Mouse (Mus musculus) right cerebral cortex, postnatal 36 days (tissue): ENCODE results near the gene Homer2.

ENCODE experiments used
- DNase-seq, 2 experiments: peaks; one replicate each; pipeline ENCODE4 v3.0.0; 2022; ENCODE audit warnings: low spot score in 2 of 2, mixed read lengths in 1 of 2

The Homer2 gene

GRCm38 (mm10) chr7:81707471-81708140 lies at the start of gene Homer2:
Gene Homer2 (minus strand): TSS chr7:81707527.
- no peak for DNase-seq

- DNase-seq = no peak
Measured at GRCm38 (mm10) chr7:81747956-81748355, 40.6 kb upstream of the Homer2 start.

GRCm38 (mm10) chr7:81744145-81744544 lies 36.8 kb upstream of the Homer2 start:
- DNase-seq = no peak

- DNase-seq = no peak
Measured at GRCm38 (mm10) chr7:81740010-81740409, 32.7 kb upstream of the Homer2 start.

GRCm38 (mm10) chr7:81738720-81739385 lies 31.5 kb upstream of the Homer2 start:
- DNase-seq = no peak

GRCm38 (mm10) chr7:81735300-81736048 lies 28.1 kb upstream of the Homer2 start:
- DNase-seq = no peak

- DNase-seq = no peak
Measured at GRCm38 (mm10) chr7:81732183-81733089, 25.1 kb upstream of the Homer2 start.

GRCm38 (mm10) chr7:81731181-81731651 lies 23.9 kb upstream of the Homer2 start:
- DNase-seq = peak; percentile 66 to 71

- no peak for DNase-seq
Measured at GRCm38 (mm10) chr7:81729787-81730186, 22.5 kb upstream of the Homer2 start.

GRCm38 (mm10) chr7:81727716-81728115 lies 20.4 kb upstream of the Homer2 start:
- no peak for DNase-seq

- no peak for DNase-seq
Measured at GRCm38 (mm10) chr7:81726728-81727005, 19.3 kb upstream of the Homer2 start.

- no peak for DNase-seq
Measured at GRCm38 (mm10) chr7:81725986-81726727, 18.8 kb upstream of the Homer2 start.

GRCm38 (mm10) chr7:81723851-81724250 lies 16.5 kb upstream of the Homer2 start:
- peak in 1 of 2 experiments; percentile 36 for DNase-seq

- no peak for DNase-seq
Measured at GRCm38 (mm10) chr7:81721271-81721670, 13.9 kb upstream of the Homer2 start.

- no peak for DNase-seq
Measured at GRCm38 (mm10) chr7:81719216-81719661, 11.9 kb upstream of the Homer2 start.

GRCm38 (mm10) chr7:81718657-81719056 lies 11.3 kb upstream of the Homer2 start:
- no peak for DNase-seq

GRCm38 (mm10) chr7:81710166-81710565 lies 2.8 kb upstream of the Homer2 start:
- no peak for DNase-seq

GRCm38 (mm10) chr7:81708165-81708564 lies 838 bp upstream of the Homer2 start:
- no peak for DNase-seq

- no peak for DNase-seq
Measured at GRCm38 (mm10) chr7:81706416-81707391, 623 bp downstream of the Homer2 start.

- DNase-seq = peak in 1 of 2 experiments; percentile 37
Measured at GRCm38 (mm10) chr7:81706027-81706415, 1.3 kb downstream of the Homer2 start.
